Comparison of ENCODE assay signal across 9 mouse cellular contexts in the genomic region with DNA sequence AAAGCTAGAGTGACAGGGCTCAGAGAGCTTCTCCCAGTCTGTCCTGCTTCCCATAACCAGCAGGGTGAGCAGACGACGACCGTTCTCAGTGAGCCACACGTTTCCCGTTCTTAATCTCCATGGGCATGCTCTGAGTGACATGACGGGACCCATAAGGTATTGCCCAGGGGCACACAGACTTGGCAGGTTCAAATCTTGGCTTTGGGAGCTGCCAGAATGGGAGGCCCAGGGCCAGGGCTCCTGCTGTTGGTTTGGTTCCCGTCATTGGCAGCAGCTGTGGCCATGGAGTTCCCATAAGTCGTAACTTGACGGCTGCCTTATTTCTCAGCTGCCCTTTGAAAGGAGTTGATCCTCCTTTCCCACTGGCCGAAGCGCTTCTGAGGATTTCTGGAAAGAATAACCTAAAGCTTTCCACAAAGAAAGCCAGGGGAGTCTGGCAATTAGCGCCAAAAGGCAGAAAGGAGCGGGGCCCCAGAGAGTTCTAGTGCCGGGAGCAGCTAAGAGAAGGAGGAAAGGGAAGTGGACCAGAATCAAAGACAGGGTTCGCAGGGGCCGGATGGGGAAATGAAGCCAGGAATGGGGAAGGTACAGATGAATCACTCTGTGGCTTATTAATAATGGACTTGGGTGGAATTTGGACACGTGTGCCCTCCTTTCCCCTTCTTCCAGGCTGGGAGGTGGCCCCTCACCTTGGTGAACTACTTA. TPM values are rescaled to one million over a fixed set of nuclear protein-coding genes. Genes with fewer than 3 reads are reported as not detected.
A peak's percentile ranks its signal among the peaks of the same experiment; 100 is the strongest.
DNase-seq lines count a peak whose midpoint lies in the region; ATAC-seq and TF ChIP-seq lines count a peak whose summit lies in the region.
"Had no signal": no experiment of that assay in that cellular context is flagged by ENCODE, and none has a peak within 500 bp of the region (broad histone marks: within the 10 kb centered on the region; RNA-seq: fewer than 3 reads in every experiment).

No protein-coding gene starts in this region.

- H3K36me3 ChIP-seq in lung, embryonic 15.5 days, result no peaks in the 10 kb centered on the region
- no peaks in the 10 kb centered on the region for H3K36me3 ChIP-seq in embryonic facial prominence, embryonic 10.5 days (replicated peaks)
- no peaks in the 10 kb centered on the region for H3K36me3 ChIP-seq in heart, embryonic 12.5 days
- H3K36me3 ChIP-seq in thymus, adult 2 months (ENCODE audit: control insufficient read depth, insufficient read depth, low read length), result no peaks in the 10 kb centered on the region

- no peak for TF ChIP-seq POLR2A in lung, adult 2 months (IDR thresholded peaks at IDR 0.05; ENCODE audit: borderline replicate concordance, extremely low read depth, low read depth, low read length)
- no peak for TF ChIP-seq POLR2A in thymus, adult 2 months (IDR thresholded peaks at IDR 0.05; ENCODE audit: control insufficient read depth, extremely low read depth, insufficient read depth, low read length, poor library complexity)

- H3K4me2 ChIP-seq in lung, embryonic 15.5 days, result no peak overlapping the region
- no peak overlapping the region for H3K4me2 ChIP-seq in heart, embryonic 12.5 days

- H3K9me3 ChIP-seq in lung, embryonic 15.5 days, result no peaks in the 10 kb centered on the region
- H3K9me3 ChIP-seq in embryonic facial prominence, embryonic 10.5 days, result no peaks in the 10 kb centered on the region
- no peaks in the 10 kb centered on the region for H3K9me3 ChIP-seq in heart, embryonic 12.5 days (replicated peaks)

- H3K4me1 ChIP-seq in lung, embryonic 15.5 days, result peaks cover 7% of the 10 kb centered on the region; the same call in 1 of the 2 replicates
- no peaks in the 10 kb centered on the region for H3K4me1 ChIP-seq in lung, adult 2 months (ENCODE audit: control insufficient read depth, insufficient read depth, low read length)
- H3K4me1 ChIP-seq in embryonic facial prominence, embryonic 10.5 days, result peaks cover 43% of the 10 kb centered on the region
- peaks cover 46% of the 10 kb centered on the region for H3K4me1 ChIP-seq in heart, embryonic 12.5 days (replicated peaks)
- H3K4me1 ChIP-seq in thymus, adult 2 months (replicated peaks; ENCODE audit: control insufficient read depth, insufficient read depth, low read length), result peaks cover 7% of the 10 kb centered on the region

- H3K4me3 ChIP-seq in lung, embryonic 15.5 days, result no peak overlapping the region
- H3K4me3 ChIP-seq in lung, adult 2 months (replicated peaks; ENCODE audit: extremely low read depth, low read depth, low read length), result no peak overlapping the region
- H3K4me3 ChIP-seq in embryonic facial prominence, embryonic 10.5 days, result no peak overlapping the region
- no peak overlapping the region for H3K4me3 ChIP-seq in heart, embryonic 12.5 days
- no peak overlapping the region for H3K4me3 ChIP-seq in thymus, adult 2 months (ENCODE audit: control insufficient read depth, insufficient read depth, low read length)

- WGBS in lung, embryonic 15.5 days, result 56% methylated on average over 17 of the region's 17 CpGs
- 53% methylated on average over 17 of the region's 17 CpGs for WGBS in lung, adult 2 months
- 62% methylated on average over 17 of the region's 17 CpGs for WGBS in embryonic facial prominence, embryonic 10.5 days
- WGBS in heart, embryonic 12.5 days, result 52% methylated on average over 17 of the region's 17 CpGs
- WGBS in thymus, adult 2 months, result 77% methylated on average over 17 of the region's 17 CpGs

- H3K9ac ChIP-seq in lung, embryonic 15.5 days, result no peak overlapping the region
- no peak overlapping the region for H3K9ac ChIP-seq in heart, embryonic 12.5 days

- no peak for DNase-seq in lung, adult 2 months
- no peak for DNase-seq in embryonic facial prominence, embryonic 10.5 days (ENCODE audit: low spot score)
- peak; percentile 39 to 48 for DNase-seq in lung, postnatal 4 days
- no peak for DNase-seq in thymus, adult 2 months
- no peak for DNase-seq in thymus, postnatal 4 days
- DNase-seq in adrenal gland, postnatal 4 days (ENCODE audit: low spot score in 2 of 2), result no peak

- peak overlapping the region; percentile 16; the same call in 1 of the 2 replicates for H3K27ac ChIP-seq in lung, embryonic 15.5 days
- peak overlapping the region; percentile 35; the same call in 1 of the 2 replicates for H3K27ac ChIP-seq in embryonic facial prominence, embryonic 10.5 days (replicated peaks)
- H3K27ac ChIP-seq in heart, embryonic 12.5 days (ENCODE audit: poor library complexity, severe bottlenecking), result peak overlapping the region; percentile 86
- H3K27ac ChIP-seq in thymus, adult 2 months (ENCODE audit: control insufficient read depth, insufficient read depth, low read length), result no peak overlapping the region
- H3K27ac ChIP-seq: kidney, postnatal 0 days had no signal

- H3K27me3 ChIP-seq in lung, embryonic 15.5 days, result no peaks in the 10 kb centered on the region
- H3K27me3 ChIP-seq in embryonic facial prominence, embryonic 10.5 days (replicated peaks; ENCODE audit: low read depth, poor library complexity, severe bottlenecking), result no peaks in the 10 kb centered on the region
- no peaks in the 10 kb centered on the region for H3K27me3 ChIP-seq in heart, embryonic 12.5 days (replicated peaks)
- H3K27me3 ChIP-seq in thymus, adult 2 months (ENCODE audit: control insufficient read depth, insufficient read depth, low read length), result no peaks in the 10 kb centered on the region

- no peak for TF ChIP-seq CTCF in lung, adult 2 months (IDR thresholded peaks at IDR 0.05; ENCODE audit: insufficient read depth, low read length)
- no peak for TF ChIP-seq CTCF in thymus, adult 2 months (IDR thresholded peaks at IDR 0.05; ENCODE audit: borderline replicate concordance, control insufficient read depth, extremely low read depth, insufficient read depth, low read length, poor library complexity)

- ATAC-seq in lung, embryonic 15.5 days (ENCODE audit: borderline replicate concordance, extremely low read depth, low FRiP score, low TSS enrichment), result 0 out of 2 replicates have a peak, but pooled peaks have one; percentile 9
- no peak for ATAC-seq in heart, embryonic 12.5 days (ENCODE audit: insufficient number of reproducible peaks, low FRiP score)

RNA-seq across cellular contexts. Expression of gene Fos, which starts 36.4 kb away (rescaled TPM):
- polyA plus RNA-seq in lung, embryonic 15.5 days (2015; fragmentation: Nextera tagmentation; extraction: Ambion mirVana), result 5.5 and 5.7 TPM in 2 replicates
- 37.8 and 55.0 TPM in 2 replicates for polyA plus RNA-seq in lung, adult 2 months (2012; rRNA removed)
- 1.4 and 1.8 TPM in 2 replicates for polyA plus RNA-seq in embryonic facial prominence, embryonic 10.5 days (2016; fragmentation: Nextera tagmentation; extraction: Ambion mirVana)
- polyA plus RNA-seq in heart, embryonic 12.5 days (2016; fragmentation: Nextera tagmentation; extraction: Ambion mirVana), result 5.9 and 8.1 TPM in 2 replicates
- 12.1 and 12.6 TPM in 2 replicates for polyA plus RNA-seq in thymus, adult 2 months (2012; rRNA removed)
- total RNA-seq in adrenal gland, postnatal 4 days (2021), result 1 to 10 TPM; 6.5 to 8.3 TPM

Comparison
In these comparisons a context has a peak if more than half of its experiments do, and no peak if none do; other contexts are left out.
1. DNase-seq: peak in lung, postnatal 4 days (2 of 2); none in lung, adult 2 months (single experiment), embryonic facial prominence, embryonic 10.5 days (single experiment), thymus, adult 2 months (single experiment), thymus, postnatal 4 days (single experiment) and adrenal gland, postnatal 4 days (0 of 2).